Mouse (Mus musculus) heart, embryonic 11.5 days (tissue): ENCODE data around the gene 4933407L21Rik. TPM values are rescaled to one million over a fixed set of nuclear protein-coding genes. Genes with fewer than 3 reads are reported as not detected.

Experiments
- ATAC-seq: fragments of 200-750 bp; cut with Nextera tagmentation; replicated peaks from 2 replicates; pipeline ENCODE4 v1.8.0; 2017; ENCODE audit warnings: moderate library complexity; ENCODE audit not compliant: insufficient number of reproducible peaks, low FRiP score, low TSS enrichment
- H3K27ac ChIP-seq: fragments of 300-500 bp; sonication (generic); 2 replicates; pipeline ENCODE4 v1.5.1; 2014; ENCODE audit warnings: mild to moderate bottlenecking, low read depth, low read length
- H3K27me3 ChIP-seq: fragments of 300-500 bp; sonication (generic); 2 replicates; pipeline ENCODE4 v1.6.1; 2014; ENCODE audit warnings: mild to moderate bottlenecking, low read length, mixed read lengths; ENCODE audit not compliant: control insufficient read depth, insufficient read depth
- H3K36me3 ChIP-seq: fragments of 300-500 bp; sonication (generic); 2 replicates; pipeline ENCODE4 v1.6.1; 2014; ENCODE audit warnings: mild to moderate bottlenecking, low read length, moderate library complexity, mixed read lengths; ENCODE audit not compliant: control insufficient read depth, insufficient read depth
- H3K4me1 ChIP-seq: fragments of 300-500 bp; sonication (generic); 2 replicates; pipeline ENCODE4 v1.6.1; 2014; ENCODE audit warnings: low read length; ENCODE audit not compliant: control insufficient read depth, insufficient read depth
- H3K4me2 ChIP-seq: fragments of 300-500 bp; sonication (generic); 2 replicates; pipeline ENCODE4 v1.6.1; 2014; ENCODE audit warnings: mild to moderate bottlenecking, moderate library complexity
- H3K4me3 ChIP-seq: fragments of 300-500 bp; sonication (generic); 2 replicates; pipeline ENCODE4 v1.5.1; 2014; ENCODE audit warnings: low read depth, low read length
- H3K9ac ChIP-seq: fragments of 300-500 bp; sonication (generic); 2 replicates; pipeline ENCODE4 v1.6.1; 2014; ENCODE audit warnings: mild to moderate bottlenecking, low read depth, low read length, moderate library complexity
- H3K9me3 ChIP-seq: fragments of 300-500 bp; sonication (generic); replicated peaks from 2 replicates; pipeline ENCODE4 v1.6.1; 2016; ENCODE audit warnings: low read length; ENCODE audit not compliant: control insufficient read depth
- WGBS: fragments of 180-500 bp; shearing (Covaris S2); extraction: QIAGEN DNeasy Blood & Tissue Kit; methylation state at CpG from one replicate; pipeline ENCODE4 v1.1.7; 2014; ENCODE audit not compliant: insufficient replicate concordance; 5-methylcytosine and 5-hydroxymethylcytosine counted together
- polyA plus RNA-seq: library from polyadenylated mRNA; unstranded; fragments of >200 nt; fragmentation: Nextera tagmentation; extraction: Ambion mirVana; gene quantifications from 2 replicates; pipeline ENCODE4 v1.2.1, GENCODE M21; 2014

The 4933407L21Rik gene
- polyA plus RNA-seq, 1 experiment from 2014 or later, result not detected

DNA sequence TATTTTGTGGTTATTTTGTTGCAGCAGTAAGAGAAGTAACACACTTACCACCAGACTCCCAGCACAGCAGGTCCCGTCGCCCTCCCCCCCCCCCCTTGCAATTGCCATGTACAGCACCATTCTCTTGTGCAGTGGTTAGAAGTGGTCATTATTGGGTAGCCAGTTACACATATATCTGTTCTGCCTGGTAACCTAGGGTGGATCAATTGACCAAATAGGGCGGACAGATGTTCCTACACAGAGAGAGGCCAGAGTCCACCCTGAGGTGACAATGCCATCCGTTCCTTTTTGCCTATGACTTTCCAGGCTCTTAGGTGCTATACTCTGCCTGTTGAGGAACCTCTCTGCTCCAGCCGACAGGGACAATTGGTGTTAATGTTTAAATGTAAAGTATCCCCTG lies 3.1 kb upstream of the 4933407L21Rik start:
- Histone ChIP-seq H3K4me3 (no peak overlapping the region), H3K9me3 (no peaks in the 10 kb centered on the region), H3K4me2 (no peak overlapping the region), H3K27me3 (no peaks in the 10 kb centered on the region), H3K27ac (no peak overlapping the region), H3K4me1 (peaks cover 9% of the 10 kb centered on the region), H3K36me3 (no peaks in the 10 kb centered on the region), H3K9ac (no peak overlapping the region)
- no peak for ATAC-seq
- 70% methylated on average over 5 of the region's 5 CpGs for WGBS

DNA sequence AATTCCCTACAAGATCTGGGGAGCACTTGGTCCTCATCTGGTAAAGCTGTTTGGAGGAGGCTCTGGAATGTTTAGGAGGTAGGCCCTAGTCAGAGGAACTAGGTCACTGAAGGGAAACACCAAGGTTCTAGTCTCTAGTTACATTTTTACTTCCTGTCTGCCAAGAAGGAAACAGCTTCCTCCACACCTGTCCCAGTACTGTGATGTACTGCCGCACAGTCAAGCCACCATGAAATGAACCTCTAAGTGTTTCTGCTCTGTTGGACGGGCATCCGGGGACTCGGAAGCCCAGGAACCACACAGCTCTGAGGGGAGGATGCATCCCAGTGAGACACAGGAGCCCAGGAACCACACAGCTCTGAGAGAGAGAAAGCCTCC lies 394 bp downstream of the 4933407L21Rik start:
- no peak overlapping the region for H3K9ac ChIP-seq
- no peak overlapping the region for H3K27ac ChIP-seq
- no peaks in the 10 kb centered on the region for H3K9me3 ChIP-seq
- ATAC-seq, result no peak
- H3K36me3 ChIP-seq, result no peaks in the 10 kb centered on the region
- no peak overlapping the region for H3K4me3 ChIP-seq
- 69% methylated on average over 4 of the region's 4 CpGs for whole genome bisulfite sequencing
- H3K4me2 ChIP-seq, result no peak overlapping the region
- no peaks in the 10 kb centered on the region for H3K27me3 ChIP-seq
- H3K4me1 ChIP-seq, result peaks cover 15% of the 10 kb centered on the region

DNA sequence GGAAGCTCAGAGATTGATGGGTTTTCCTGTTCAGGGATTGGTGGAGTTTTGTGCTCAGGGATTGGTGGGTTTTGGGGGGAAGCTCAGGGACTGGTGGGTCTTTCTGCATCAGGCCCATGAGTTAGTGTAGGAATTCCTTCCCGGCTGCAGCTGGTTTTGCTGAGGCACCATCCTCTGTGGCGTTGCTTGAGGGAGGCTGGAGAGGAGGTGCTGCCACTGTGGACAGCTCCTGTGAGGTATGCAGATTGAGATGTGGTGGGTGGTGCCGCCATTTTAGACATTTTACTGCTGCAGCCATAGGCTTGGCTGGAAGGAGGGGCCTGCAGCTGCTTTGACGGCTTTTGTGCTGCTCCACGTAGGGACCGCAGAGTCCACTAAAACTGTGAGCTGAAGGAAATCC lies 1.1 kb downstream of the 4933407L21Rik start:
- H3K36me3 ChIP-seq, result no peaks in the 10 kb centered on the region
- no peak overlapping the region for H3K4me2 ChIP-seq
- no peaks in the 10 kb centered on the region for H3K27me3 ChIP-seq
- H3K4me3 ChIP-seq, result no peak overlapping the region
- ATAC-seq, result no peak
- H3K4me1 ChIP-seq, result peaks cover 22% of the 10 kb centered on the region
- no peaks in the 10 kb centered on the region for H3K9me3 ChIP-seq
- no peak overlapping the region for H3K9ac ChIP-seq
- WGBS, result 80% methylated on average over 6 of the region's 6 CpGs
- H3K27ac ChIP-seq, result no peak overlapping the region

DNA sequence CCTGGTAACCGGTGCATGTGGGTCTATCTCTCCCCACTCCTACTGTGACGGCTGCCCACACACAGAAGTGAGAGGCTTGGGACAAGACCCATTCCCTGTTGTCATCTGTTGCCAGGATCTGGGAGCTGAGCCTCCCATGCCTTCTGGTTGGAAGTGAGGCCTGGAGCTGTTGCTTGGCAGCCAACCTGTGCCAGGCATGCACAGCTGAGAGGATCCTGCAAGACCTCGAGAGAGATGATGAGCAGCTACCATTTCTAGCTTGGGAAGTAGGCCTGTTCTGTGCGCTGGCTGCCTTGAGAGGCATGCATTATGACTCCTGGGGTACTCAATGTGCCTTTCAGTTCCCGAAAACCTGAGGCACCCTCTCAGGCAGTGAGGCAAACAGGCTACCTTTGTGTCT lies 2.9 kb downstream of the 4933407L21Rik start:
- Histone ChIP-seq H3K4me1 (peaks cover 22% of the 10 kb centered on the region), H3K4me2 (no peak overlapping the region), H3K9me3 (no peaks in the 10 kb centered on the region), H3K9ac (no peak overlapping the region), H3K4me3 (no peak overlapping the region), H3K27ac (no peak overlapping the region), H3K27me3 (0 out of 2 replicates have a peak, but pooled peaks cover 4% of the 10 kb centered on the region), H3K36me3 (no peaks in the 10 kb centered on the region)
- ATAC-seq, result no peak
- 76% methylated on average over 5 of the region's 5 CpGs for WGBS

DNA sequence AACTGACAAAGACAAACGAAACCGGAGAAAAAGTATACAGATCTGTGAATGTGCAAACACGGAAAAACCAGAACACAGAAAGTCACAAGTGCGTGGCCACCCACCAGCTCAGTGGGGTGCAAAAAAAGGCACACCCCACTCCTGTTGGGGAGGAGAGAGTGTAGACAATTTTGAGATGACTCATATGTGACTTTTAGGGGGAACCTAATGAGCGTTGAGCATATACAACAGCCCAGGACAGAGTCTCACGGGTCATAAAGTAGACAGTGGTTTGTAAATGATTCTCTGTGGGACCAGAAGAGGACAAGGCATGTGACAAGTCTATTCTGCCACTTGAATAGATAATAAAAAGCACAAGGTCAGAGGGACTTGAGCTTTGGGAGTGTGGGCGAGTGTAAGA lies 4.9 kb downstream of the 4933407L21Rik start:
- Histone ChIP-seq H3K27ac (no peak overlapping the region), H3K4me2 (peak overlapping the region; percentile 38)

DNA sequence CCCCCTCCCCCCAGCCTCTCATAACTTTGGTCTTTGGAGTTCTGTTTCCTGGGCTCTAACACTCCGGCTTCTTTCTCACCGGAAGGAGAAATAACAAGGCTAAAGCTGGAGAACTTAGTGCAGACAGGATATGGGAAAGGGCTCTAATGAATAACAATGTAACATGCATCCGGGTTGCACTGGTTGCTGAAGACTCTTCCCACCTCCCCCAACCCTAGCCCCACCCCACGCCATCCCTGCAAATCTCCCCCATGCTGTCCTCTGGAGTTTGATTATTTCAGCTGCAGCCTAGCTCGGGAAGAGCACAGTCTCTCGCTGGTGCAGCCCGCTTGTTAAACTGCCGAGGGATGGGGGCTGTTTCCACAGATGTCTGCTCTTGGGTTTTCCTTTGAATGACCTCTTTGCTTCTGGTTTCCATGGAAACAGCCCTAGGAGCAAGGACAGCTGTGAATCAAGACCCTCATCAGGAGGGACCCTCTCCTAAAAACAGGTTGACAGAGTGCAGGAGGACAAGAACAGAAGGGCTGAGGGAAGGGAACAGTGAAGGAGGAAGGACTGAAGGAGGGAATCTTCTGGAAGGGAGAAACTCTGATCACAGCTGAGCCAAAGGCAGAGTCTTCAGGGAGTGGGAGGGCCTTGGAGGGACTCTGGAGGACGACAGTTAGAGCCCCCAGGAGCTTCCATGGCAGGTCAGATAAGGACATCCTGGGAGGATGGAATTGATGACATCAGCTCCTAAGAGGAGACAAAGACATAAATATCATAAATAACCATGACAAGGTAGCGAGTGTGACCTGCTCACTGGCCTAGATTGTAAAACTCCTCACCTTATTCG lies 5.6 kb downstream of the 4933407L21Rik start:
- H3K4me2 ChIP-seq, result peak overlapping the region; percentile 38
- H3K27me3 ChIP-seq, result 0 out of 2 replicates have a peak, but pooled peaks cover 4% of the 10 kb centered on the region
- H3K9ac ChIP-seq, result peak overlapping the region; percentile 30; the same call in 1 of the 2 replicates
- ATAC-seq, result peak; percentile 36
- H3K9me3 ChIP-seq, result no peaks in the 10 kb centered on the region
- H3K4me1 ChIP-seq, result peaks cover 14% of the 10 kb centered on the region
- H3K36me3 ChIP-seq, result no peaks in the 10 kb centered on the region
- H3K27ac ChIP-seq, result no peak overlapping the region
- WGBS, result 14% methylated on average over 11 of the region's 11 CpGs
- no peak overlapping the region for H3K4me3 ChIP-seq

More for the DNA sequence above, 4.9 kb downstream of the 4933407L21Rik start:
- 33% methylated on average over 7 of the region's 7 CpGs for WGBS
- H3K36me3 ChIP-seq, result no peaks in the 10 kb centered on the region
- H3K9me3 ChIP-seq, result no peaks in the 10 kb centered on the region
- peaks cover 17% of the 10 kb centered on the region for H3K4me1 ChIP-seq
- no peak overlapping the region; the same call in 1 of the 2 replicates for H3K9ac ChIP-seq
- no peak for ATAC-seq
- H3K4me3 ChIP-seq, result no peak overlapping the region
- H3K27me3 ChIP-seq, result 0 out of 2 replicates have a peak, but pooled peaks cover 4% of the 10 kb centered on the region

DNA sequence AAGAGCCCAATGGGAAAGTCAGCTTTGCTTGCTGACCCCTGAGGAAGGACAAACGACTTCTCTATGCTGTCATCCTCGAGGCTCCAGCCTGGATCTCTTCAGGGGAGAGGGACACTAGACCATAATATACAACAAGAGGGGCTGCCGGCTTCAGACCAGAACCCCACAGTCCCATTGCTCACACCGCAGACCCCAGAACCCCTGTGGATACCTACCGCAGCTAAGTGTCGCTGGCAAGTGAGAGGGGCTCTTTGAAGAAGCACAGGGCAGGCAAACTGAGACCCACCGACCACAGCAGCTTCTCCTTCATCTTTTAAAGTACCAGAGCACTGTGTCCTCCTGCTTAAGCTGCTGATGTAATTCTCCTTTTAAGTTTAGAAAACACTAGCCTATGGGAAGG lies 6.3 kb downstream of the 4933407L21Rik start:
- Histone ChIP-seq H3K4me1 (peaks cover 14% of the 10 kb centered on the region), H3K27me3 (0 out of 2 replicates have a peak, but pooled peaks cover 4% of the 10 kb centered on the region), H3K9me3 (no peaks in the 10 kb centered on the region), H3K9ac (0 out of 2 replicates have a peak overlapping the region, but pooled peaks have one; percentile 28), H3K36me3 (no peaks in the 10 kb centered on the region), H3K4me3 (no peak overlapping the region), H3K27ac (no peak overlapping the region), H3K4me2 (no peak overlapping the region)
- 13% methylated on average over 7 of the region's 7 CpGs for WGBS
- ATAC-seq, result no peak

DNA sequence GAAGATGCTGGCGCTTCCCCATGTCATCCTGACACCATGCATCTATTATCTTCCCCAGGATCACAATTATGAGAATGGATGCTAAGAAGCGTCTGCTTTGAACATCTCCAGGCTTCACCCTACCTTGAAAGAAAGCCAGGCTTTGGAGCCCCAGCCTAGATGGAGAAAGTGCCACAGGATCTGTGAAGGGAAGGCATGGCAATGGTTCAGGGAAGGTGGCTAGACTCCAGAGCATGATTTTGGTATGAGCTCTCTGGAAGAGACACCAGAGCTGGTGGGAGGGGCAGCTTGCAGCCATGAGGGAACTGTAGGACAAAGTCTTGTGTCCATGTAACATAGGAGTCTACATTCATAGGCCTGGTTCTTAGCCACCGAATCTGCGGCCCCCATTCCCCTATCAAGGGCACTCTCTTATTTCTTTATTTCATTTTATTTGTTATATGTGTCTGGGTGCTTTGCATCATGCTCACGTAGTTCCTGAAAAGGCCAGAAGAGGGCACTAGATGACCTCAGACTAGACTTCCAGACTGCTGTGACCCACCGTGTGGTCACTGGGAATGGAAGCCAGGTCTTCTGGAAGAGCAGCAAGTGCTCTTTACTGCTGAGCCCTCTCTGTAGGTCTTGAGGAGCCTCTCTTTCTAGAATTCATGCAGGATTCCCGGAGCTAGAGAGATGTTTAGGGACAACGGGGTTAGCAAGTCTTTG lies 7.0 kb downstream of the 4933407L21Rik start:
- Histone ChIP-seq H3K9ac (no peak overlapping the region), H3K27me3 (0 out of 2 replicates have a peak, but pooled peaks cover 4% of the 10 kb centered on the region), H3K9me3 (no peaks in the 10 kb centered on the region), H3K4me1 (peaks cover 14% of the 10 kb centered on the region), H3K27ac (no peak overlapping the region), H3K4me3 (no peak overlapping the region), H3K36me3 (no peaks in the 10 kb centered on the region), H3K4me2 (no peak overlapping the region)
- no peak for ATAC-seq
- WGBS, result 46% methylated on average over 8 of the region's 8 CpGs
